Mouse (Mus musculus) small intestine, adult 2 months (tissue): ENCODE results near the gene Myo1d.

Experiments
- CTCF ChIP-seq: fragments of 200-500 bp; IDR thresholded peaks from 2 replicates; pipeline ENCODE4 v1.5.1; 2012; ENCODE audit warnings: low read depth, mild to moderate bottlenecking, control low read depth, inconsistent platforms, low read length, moderate library complexity, mixed read lengths; ENCODE audit not compliant: insufficient replicate concordance, insufficient read length; ENCODE audit errors: extremely low read depth
- POLR2A ChIP-seq: fragments of 200-500 bp; IDR thresholded peaks from 2 replicates; pipeline ENCODE4 v1.6.1; 2012; ENCODE audit warnings: low read depth, mild to moderate bottlenecking, control low read depth, inconsistent platforms, low read length, moderate library complexity

DNA sequence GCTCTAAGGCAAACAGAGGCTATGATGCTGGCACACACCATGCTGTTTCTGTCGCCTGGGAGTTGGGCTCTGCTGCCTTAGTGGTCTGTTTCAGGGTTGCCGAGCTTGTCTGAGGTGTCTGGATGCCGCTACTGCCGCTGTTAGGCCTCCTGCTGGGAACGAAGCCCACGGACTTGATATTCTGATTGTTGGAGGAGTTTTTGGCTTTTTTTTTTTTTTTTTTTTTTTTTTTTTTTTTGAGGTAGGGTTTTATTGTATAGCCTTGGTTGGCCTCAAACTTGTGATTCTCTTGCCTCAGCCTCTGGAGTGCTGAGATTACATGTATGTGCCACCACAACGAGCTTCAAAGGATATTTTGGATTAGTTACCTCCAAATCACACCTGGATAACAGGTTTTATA, 106.8 kb downstream of the Myo1d start:
- TF ChIP-seq CTCF, result no peak
- no peak for TF ChIP-seq POLR2A
